Mouse (Mus musculus) testis, adult 2 months (tissue): ENCODE results near the gene Mien1. TPM values are rescaled to one million over a fixed set of nuclear protein-coding genes. Genes with fewer than 3 reads are reported as not detected.

Experiments used
- H3K27ac ChIP-seq: fragments of 200-500 bp; 2 replicates; pipeline ENCODE4 v1.5.1; 2012; ENCODE audit warnings: low read depth, low read length; ENCODE audit not compliant: control insufficient read depth, insufficient read depth
- H3K27me3 ChIP-seq: fragments of 200-500 bp; 2 replicates; pipeline ENCODE4 v1.6.1; 2012; ENCODE audit warnings: mild to moderate bottlenecking, low read length, moderate library complexity; ENCODE audit not compliant: control insufficient read depth, insufficient read depth
- H3K36me3 ChIP-seq: fragments of 200-500 bp; 2 replicates; pipeline ENCODE4 v1.6.1; 2012; ENCODE audit warnings: mild to moderate bottlenecking, low read length; ENCODE audit not compliant: control insufficient read depth, insufficient read depth
- H3K4me1 ChIP-seq: fragments of 200-500 bp; 2 replicates; pipeline ENCODE4 v1.6.1; 2012; ENCODE audit warnings: low read length; ENCODE audit not compliant: control insufficient read depth, insufficient read depth
- H3K4me3 ChIP-seq: fragments of 200-500 bp; 2 replicates; pipeline ENCODE4 v1.5.1; 2012; ENCODE audit warnings: low read depth, mild to moderate bottlenecking, low read length, moderate library complexity, mixed read lengths; ENCODE audit not compliant: control insufficient read depth
- CTCF ChIP-seq: fragments of 200-500 bp; IDR thresholded peaks from 2 replicates; pipeline ENCODE4 v1.5.1; 2012; ENCODE audit warnings: low read depth, mild to moderate bottlenecking, inconsistent platforms, low read length, moderate library complexity; ENCODE audit not compliant: control insufficient read depth, insufficient read depth, insufficient replicate concordance
- POLR2A ChIP-seq: fragments of 200-500 bp; IDR thresholded peaks from 2 replicates; pipeline ENCODE4 v1.6.1; 2012; ENCODE audit warnings: low read depth, mild to moderate bottlenecking, inconsistent platforms, low read length, moderate library complexity; ENCODE audit not compliant: control insufficient read depth
- polyA plus RNA-seq: library from polyadenylated mRNA; depleted of rRNA; stranded (reverse); fragments of >200 nt; gene quantifications from 2 replicates; pipeline ENCODE4 v1.2.3, GENCODE M21; 2012; rRNA removed

Gene Mien1
- polyA plus RNA-seq: 53.1 and 68.0 TPM in 2 replicates

- Histone ChIP-seq H3K4me1 (peaks cover 8% of the 10 kb centered on the region), H3K4me3 (peak within 1 kb of the TSS; percentile 100)
- TF ChIP-seq POLR2A: peak; percentile 79
- peak; percentile 97 for TF ChIP-seq CTCF
Observed at GRCm38 (mm10) chr11:98438331-98439158, at the start of gene Mien1. Gene Mien1, minus strand, starts transcription at chr11:98438991.

GRCm38 (mm10) chr11:98487526-98488040 is 48.8 kb upstream of the Mien1 start:
- no peak overlapping the region for H3K4me3 ChIP-seq
- H3K27ac ChIP-seq: no peak overlapping the region

More at GRCm38 (mm10) chr11:98438331-98439158, at the start of gene Mien1:
- no peaks in the 10 kb centered on the region for H3K36me3 ChIP-seq
- H3K27me3 ChIP-seq: no peaks in the 10 kb centered on the region
- H3K27ac ChIP-seq: peak within 1 kb of the TSS; percentile 91

GRCm38 (mm10) chr11:98485749-98486148 is 47.0 kb upstream of the Mien1 start:
- Histone ChIP-seq H3K4me3 (no peak overlapping the region), H3K36me3 (no peaks in the 10 kb centered on the region), H3K27me3 (no peaks in the 10 kb centered on the region), H3K27ac (no peak overlapping the region), H3K4me1 (no peaks in the 10 kb centered on the region)
- TF ChIP-seq POLR2A (no peak), CTCF (no peak)

More at GRCm38 (mm10) chr11:98487526-98488040, 48.8 kb upstream of the Mien1 start:
- Histone ChIP-seq H3K36me3 (no peaks in the 10 kb centered on the region), H3K4me1 (no peaks in the 10 kb centered on the region), H3K27me3 (no peaks in the 10 kb centered on the region)
- TF ChIP-seq POLR2A (no peak), CTCF (no peak)

DNA sequence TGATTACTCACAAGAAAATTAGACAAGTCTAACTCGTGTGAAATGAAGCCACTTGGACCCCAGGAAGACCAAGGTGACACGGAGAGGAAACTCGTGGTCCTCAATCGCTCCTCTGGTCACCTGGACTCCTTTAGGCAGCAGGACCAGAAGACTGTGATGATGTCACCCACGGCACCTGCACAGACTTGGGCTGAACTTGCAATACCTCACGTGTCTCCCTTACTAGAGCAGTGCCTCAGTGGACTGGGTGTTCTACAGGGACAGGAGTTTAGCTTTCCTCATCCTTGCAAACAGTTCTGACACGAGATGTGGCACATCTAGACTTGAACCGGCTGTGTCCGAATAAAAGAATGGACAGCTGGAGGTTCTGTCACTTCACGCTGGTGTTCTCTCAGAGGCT is 43.3 kb upstream of the Mien1 start:
- no peaks in the 10 kb centered on the region for H3K36me3 ChIP-seq
- TF ChIP-seq CTCF (no peak), POLR2A (no peak)
- H3K27ac ChIP-seq: no peak overlapping the region
- no peak overlapping the region for H3K4me3 ChIP-seq
- no peaks in the 10 kb centered on the region for H3K4me1 ChIP-seq
- no peaks in the 10 kb centered on the region for H3K27me3 ChIP-seq

- no peaks in the 10 kb centered on the region for H3K27me3 ChIP-seq
- H3K4me1 ChIP-seq: no peaks in the 10 kb centered on the region
- H3K4me3 ChIP-seq: no peak overlapping the region
- H3K36me3 ChIP-seq: no peaks in the 10 kb centered on the region
- TF ChIP-seq POLR2A (no peak), CTCF (no peak)
- no peak overlapping the region for H3K27ac ChIP-seq
Observed at GRCm38 (mm10) chr11:98481231-98481630, 42.4 kb upstream of the Mien1 start.

GRCm38 (mm10) chr11:98479940-98480497 is 41.2 kb upstream of the Mien1 start:
- Histone ChIP-seq H3K36me3 (no peaks in the 10 kb centered on the region), H3K27me3 (no peaks in the 10 kb centered on the region), H3K4me1 (no peaks in the 10 kb centered on the region), H3K27ac (no peak overlapping the region), H3K4me3 (no peak overlapping the region)
- TF ChIP-seq CTCF (no peak), POLR2A (no peak)

DNA sequence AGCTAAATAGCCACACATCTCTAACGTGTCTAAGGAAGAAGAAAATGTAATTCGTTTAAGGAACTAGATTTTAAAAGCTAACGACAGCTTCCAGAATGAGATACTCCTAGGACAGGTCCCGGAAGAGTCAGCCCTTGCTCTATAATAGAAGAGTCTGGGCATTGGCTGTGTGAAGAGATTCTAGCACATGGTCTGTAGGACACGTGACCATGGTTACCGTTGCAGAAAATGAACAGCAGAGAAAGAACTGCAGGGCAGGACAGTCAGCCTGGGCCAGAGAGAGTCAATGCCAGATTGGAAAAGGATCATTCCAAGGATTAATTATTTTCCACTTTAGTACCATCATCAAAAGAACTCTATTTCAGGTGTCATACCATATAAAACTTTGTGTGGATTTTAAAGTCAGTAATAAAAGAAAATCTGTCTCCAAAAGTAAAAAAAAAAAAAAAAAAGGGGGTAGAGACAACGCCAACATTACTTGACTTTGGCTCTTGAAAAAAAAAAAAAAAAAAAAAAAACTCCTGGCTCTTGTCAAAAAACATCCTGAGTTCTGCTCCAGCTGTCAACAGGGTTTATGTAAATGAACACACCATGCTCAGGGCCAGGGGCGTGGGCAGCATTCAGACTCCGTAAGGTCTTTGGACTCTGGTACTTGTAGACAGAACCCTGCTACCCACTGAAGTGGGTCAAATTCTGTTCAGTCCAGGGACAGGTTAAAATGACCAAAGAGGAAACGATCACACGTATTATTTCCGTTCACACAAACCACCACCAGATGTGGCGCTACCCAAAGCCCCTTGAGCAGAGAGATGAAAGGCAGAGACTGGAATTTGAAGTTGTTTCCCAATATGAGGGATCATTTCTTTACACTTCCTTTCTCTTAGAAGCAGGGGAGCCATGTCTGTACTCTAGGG is 40.5 kb upstream of the Mien1 start:
- no peak for TF ChIP-seq POLR2A
- TF ChIP-seq CTCF: no peak
- H3K4me1 ChIP-seq: no peaks in the 10 kb centered on the region

More for the DNA sequence above, 40.5 kb upstream of the Mien1 start:
- Histone ChIP-seq H3K4me3 (no peak overlapping the region), H3K27ac (no peak overlapping the region), H3K27me3 (no peaks in the 10 kb centered on the region), H3K36me3 (no peaks in the 10 kb centered on the region)
